Mouse (Mus musculus) E14TG2a.4 (cell line): ENCODE results near the gene Sdhb.

ENCODE experiments used
- CTCF ChIP-seq: conservative IDR thresholded peaks from 2 replicates; pipeline ENCODE4 v1.5.1; 2014; ENCODE audit warnings: low read length
- NANOG ChIP-seq: IDR thresholded peaks from 2 replicates; pipeline ENCODE4 v1.6.1; 2014; ENCODE audit warnings: borderline replicate concordance, low read length, mixed read lengths
- POU5F1 ChIP-seq: IDR thresholded peaks from 2 replicates; pipeline ENCODE4 v1.6.1; 2014; ENCODE audit warnings: low read length, borderline replicate concordance

- TF ChIP-seq CTCF = no peak
- no peak for TF ChIP-seq POU5F1
- no peak for TF ChIP-seq NANOG
These were observed 9.0 kb upstream of the Sdhb start for GRCm38 (mm10) chr4:140951861-140952641.
